Mouse (Mus musculus): ENCODE data around the gene Dnaaf5.

The Dnaaf5 gene

DNA sequence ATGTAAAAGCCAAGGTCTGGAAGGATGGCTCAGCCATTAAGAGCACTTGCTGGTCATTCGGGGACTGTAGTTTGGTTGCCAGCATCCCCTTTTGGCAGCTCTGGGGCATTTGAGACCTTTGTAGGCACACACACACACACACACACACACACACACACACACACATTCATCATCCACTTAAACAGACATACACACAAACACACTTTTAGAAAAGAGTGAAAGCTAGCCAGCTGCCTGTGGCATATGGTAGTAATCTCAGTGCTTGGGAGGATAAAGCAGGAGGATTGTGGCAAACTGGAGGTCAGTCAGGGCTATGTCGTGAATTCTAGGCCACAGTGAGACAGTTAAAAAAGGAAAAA, 49.6 kb downstream of the Dnaaf5 start:
- DNase-seq: no peak

DNA sequence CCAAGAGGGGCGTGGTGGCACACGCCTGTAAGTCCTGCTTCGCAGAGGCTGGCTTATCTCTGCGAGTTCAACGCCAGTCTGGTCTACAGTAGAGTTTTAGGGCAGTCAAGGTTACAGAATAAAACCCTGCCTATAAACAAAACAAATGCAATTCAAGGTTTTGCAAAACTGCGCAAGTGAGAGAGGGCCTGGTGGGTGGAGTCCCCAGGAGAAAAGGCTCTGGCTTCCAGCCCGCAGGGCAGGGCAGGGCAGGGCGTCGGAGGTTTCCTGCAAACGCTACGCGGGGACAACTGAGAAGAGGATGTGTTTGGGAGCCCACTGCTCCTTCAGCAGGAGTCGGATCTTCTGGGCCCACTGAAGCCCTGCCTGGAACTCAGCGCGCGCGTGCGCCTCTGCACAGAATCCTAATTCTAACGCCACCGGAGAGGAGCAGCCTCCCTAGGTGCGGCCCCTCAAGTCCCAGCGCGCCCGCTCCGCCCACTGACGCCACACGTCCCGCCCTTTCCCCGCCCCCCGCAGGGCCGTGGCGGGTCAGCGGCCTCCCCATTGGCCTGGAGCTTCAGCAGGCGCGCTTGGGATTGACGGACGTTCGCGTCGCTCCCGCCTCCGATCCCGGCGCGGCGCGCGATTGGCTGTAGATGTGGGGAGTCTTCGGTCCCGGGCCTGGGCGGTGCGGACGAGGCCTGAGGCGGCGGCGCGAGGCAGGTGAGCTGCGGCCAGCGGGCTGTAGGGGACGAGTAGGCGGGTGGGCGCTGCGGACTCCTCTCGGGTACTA, 50.2 kb downstream of the Dnaaf5 start, which contains the start of gene Sun1:
Gene Sun1 (plus strand): TSS at position 643 of the 775 bp plus-strand sequence.
- DNase-seq: peak; percentile 99

DNA sequence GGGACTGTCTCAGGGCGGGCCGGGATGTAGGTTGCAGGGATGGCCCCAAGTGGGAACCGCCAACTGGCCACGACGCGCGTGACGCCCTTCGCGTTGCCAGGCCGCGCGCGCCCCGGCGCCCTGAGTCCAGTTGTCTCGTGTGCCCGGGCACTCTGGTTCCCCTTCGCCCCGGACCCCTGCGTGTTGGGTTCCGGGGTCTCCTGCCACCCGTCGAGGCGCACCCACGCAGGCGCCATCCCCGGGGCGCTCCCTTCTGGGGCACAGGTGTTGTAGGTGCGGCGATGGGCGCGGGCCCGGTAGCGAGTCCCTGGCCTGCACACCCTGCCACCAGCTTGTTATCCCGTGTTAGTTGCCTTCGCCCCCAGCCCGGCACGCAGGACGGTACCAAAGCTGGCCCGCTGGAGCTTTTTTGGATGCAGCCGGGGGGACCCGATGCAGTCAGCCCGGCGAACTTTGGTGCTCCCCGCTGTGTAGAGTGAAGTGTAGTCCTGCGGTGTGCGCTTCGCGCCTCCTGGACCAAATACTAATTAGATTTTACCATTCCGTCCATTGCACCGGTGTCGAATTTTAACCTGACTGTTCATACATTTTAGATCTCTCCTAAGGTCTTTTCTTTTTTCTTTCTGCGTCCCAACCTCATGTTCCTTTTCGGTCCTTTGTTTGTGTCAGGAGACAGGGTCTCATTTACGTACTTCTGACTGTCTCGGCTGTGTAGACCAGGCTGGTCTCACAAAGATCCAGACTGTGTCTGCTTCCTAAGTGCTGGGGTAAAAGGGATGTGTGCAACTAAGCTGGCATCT, 50.9 kb downstream of the Dnaaf5 start:
- DNase-seq: no peak

DNA sequence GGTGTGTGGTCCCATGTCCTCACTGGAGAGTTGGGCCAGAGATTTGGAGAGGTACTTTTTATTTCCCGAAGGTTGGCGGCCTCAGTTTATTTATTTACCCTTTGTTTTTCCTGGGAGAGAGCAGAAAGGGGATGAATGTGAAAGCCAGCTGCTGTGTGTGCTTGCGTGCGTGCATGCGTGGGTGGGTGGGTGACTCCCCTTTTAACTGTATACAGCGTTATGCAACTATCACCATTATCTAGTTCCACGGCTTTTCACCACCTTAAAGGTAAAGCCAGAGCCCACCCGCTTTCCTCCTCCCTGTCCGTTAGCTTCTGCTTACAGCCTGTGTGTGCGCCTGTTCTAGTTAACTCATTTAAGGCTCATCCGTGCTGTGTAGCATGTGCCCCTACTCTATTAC, 52.1 kb downstream of the Dnaaf5 start:
- DNase-seq: no peak

DNA sequence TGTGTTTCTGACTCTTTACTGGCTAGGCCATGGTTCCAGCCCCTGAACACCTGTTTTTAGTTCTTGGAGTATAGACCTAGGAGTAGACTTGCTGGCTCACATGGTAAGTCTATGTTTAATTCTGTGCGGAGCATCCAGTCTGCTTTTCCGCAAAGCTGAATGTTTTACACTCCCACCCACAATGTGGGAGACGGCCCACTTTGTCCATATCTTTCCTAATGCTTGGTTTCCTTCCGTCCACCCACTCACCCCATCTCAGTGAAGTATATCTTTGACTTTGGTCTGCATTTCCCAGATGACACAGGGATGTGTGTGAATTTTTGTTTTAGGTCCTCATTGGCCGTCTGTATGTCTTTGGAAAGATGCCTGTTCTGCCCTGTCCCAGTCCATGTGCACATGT, 53.3 kb downstream of the Dnaaf5 start:
- no peak for DNase-seq

DNA sequence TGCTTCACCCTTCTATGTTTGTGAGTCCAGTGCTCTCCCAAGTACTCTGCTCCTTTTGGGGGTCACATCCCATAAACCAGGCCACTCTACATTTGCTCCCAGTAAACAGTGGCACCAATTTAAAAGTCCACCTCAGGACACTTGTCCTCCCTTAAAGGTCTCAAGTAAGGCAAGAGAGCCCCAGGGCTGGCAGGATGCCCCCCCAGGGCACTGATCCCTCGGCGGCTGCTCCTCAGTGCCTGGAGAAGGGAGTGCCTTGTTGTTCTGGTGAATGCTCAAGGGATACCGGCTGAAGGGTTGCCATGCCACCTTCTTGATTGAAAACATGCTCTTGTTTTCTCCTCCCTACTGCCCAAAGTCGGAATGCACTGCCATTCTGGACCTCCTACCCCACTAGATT, 56.1 kb downstream of the Dnaaf5 start:
- no peak for DNase-seq

DNA sequence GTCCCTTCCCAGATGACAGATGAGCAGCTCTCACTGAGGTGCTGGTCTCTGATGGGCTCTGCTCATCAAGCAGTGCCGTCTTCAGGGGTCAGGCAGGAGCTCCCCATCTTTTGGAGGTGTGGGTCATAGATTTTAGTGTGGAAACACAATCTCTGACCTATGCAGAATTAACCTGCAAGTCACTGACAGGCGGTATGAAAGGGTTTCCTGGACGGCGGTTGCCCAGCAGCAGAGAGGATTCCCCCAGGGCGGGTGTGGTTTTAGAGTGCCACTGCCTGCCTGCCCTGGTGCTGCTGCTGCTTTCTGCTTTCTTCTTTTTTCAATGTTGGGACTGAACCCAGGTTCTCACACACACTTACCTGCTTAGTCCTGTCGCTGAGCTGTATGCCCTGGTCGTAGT, 56.5 kb downstream of the Dnaaf5 start:
- peak; percentile 28 to 36 for DNase-seq

DNA sequence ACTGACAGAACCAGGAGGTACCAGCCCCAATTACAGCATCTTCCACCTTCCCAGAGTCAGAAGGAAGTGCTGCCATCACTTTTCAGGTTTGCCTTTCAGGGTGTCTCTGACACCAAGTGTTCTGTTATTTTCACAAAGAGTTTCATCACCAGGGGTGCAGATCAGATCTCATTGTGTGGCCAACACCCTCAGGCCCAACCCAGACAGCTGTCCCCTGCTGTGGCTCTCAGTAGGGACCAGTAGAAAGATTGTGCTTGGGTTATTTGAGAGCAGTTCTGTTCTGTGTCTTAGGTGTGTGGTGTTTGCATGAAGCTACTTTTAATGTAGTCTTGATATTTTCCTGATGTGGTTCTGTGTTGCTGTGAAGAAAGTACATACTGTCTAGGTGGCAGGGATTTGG, 58.2 kb downstream of the Dnaaf5 start:
- no peak for DNase-seq

DNA sequence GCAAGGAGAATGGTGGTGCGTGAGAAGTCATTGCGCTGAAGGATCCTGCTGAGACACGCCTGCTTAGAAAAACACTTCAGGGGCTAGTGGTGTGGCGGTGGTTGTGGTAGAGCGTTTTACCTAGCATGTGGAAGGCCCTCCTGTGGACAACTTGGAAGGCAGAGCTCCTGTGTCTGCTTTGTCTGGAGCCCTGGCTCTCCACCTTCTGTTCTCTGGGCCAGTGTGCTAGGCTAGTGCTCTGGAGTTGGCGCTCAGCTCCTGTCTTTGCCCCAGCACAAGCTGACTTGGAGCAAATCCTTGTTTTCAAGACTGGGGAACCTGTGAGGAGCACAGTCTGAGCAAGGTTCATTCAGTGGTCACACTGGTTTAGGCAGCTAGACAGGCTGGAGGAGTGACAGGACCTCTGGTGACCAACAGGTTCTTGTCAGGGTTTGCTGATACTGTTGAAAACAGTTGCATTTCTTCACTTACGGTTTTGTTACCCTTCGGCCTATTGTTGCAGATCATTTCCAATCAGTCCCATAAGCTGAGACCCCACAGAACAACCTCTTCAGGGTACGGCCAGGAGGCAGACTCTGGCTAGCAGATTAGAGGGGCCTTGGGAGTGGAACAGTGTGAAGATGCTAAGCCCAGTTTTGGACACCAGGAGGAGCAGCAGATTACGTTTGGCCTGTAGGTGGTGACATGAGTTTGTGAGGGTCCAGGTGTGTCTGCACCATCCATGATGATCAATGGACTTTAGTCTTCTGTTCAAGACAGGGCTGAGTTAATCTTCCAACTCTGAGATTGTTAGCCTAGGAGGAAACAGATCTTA, 59.1 kb downstream of the Dnaaf5 start:
- DNase-seq: no peak

DNA sequence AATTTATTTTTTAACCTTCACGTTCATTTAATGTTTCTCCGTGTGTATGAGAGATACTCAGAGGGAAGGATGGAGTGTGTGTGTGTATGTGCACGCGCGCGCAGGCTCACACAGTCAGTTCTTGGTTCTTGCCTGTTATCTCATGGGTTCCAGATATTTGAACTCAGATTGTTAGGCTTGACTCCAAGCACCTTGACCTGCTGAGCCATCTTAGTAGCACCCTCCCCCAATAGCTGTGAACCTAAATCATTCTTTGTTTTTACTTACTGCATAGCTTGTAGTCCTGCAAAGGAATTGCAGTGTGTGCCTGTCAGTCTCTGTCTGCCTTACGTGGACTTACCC, 59.6 kb downstream of the Dnaaf5 start:
- no peak for DNase-seq

DNA sequence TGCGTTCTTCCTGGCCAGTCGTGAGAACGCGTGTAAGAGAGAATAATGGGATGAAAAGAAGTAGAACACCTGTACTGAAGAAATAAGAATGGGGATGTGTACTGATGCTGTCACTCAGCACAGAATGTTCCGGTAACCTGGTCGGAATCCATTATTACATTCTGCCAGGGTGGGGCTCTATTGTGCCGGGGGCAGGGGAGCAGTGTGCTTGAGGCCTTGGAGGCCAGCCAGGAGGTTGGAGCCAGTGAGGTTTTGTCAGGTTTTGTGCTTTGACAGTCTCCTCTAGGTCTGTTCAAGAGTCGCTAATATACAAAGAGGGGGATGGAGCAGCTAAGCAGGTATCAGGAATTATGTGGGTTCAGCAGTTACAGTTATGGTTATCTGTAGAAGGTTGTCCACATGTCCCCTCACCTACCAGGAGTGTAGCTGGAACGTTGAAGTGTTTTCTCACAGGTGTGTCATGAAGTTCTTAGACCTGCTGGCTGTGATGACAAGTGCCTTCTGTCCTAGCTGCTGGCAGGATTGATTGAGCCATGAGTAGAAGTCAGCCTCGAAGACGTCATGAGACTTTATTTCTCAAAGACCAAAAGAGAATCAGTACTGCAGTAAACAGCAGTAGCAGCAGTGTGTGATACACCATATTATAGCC, 61.8 kb downstream of the Dnaaf5 start:
- no peak for DNase-seq

DNA sequence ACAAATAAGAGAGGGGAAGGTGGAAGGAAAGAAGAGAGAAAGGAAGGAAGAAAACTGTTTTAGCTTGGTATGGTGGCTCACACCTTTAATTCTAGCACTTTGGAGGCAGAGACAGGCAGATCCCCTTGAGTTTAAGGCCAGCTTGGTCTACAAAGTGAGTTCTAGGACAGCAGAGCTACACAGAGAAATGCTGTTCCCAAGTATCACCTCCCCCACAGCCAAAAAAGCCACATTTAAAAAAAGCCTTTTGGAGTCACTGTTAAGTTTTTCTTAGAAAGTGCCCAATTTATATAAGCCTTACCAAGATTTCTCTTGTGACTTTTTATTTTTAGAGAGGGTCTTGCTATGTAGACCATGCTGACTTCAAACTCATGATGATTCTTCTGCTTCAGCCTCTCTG, 64.3 kb downstream of the Dnaaf5 start:
- DNase-seq: no peak

DNA sequence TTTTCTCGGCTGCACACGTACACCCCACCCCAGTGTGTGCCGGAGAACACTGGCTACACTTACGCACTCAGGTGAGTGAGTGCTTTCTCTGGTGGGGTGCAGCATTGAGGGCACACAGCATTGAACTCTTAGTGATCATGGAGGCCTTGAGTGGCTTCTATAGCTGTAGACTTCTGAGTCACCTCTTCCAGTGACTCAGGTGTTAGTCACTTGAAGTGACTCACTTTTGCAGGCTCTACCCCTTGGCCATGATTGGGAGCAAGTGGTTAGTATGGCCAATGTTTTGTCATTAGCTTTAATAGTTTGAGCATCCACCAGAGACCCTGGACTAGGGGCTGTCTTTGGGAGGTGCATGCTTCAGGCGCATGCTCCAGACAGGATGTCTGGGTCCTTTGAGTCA, 65.2 kb downstream of the Dnaaf5 start:
- DNase-seq: no peak

DNA sequence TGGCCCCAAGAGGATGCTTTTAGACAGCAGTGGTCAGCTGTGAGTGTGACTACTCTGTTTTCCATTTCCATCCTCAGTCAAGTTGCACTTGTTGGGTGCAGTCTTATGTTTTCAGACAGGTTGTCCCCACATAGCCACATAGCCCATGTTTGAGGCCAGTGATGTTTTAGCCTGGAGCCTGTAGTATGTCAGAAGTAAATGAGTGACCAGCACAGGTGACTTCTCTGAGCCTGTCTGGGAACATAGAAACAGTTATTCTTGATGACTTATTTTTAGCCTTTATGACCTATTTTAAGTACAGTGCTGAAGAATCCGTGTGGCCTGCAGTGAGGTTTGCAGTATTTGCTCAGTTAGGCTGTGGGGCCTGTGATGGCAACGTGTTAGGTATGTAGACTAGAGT, 66.1 kb downstream of the Dnaaf5 start:
- DNase-seq: no peak

DNA sequence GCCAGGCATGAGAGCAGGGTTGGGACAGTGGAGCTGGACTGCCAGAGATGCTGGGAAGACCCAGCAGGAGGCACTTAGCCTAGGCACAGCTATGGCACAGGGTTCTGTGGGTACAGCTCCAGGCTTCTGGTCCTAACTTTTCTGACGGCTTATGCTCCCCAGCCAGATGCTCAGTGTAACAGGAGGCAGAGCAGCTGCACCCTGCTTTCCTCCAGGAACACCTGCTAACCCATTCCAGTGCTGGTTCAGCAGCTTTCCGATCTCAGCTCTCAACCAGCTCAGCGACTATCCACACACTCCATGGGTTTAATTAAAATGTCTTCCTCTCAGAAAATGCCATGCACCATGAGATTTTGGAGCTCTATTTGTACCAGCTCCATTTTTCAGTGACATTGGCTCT, 66.8 kb downstream of the Dnaaf5 start:
- DNase-seq: no peak

DNA sequence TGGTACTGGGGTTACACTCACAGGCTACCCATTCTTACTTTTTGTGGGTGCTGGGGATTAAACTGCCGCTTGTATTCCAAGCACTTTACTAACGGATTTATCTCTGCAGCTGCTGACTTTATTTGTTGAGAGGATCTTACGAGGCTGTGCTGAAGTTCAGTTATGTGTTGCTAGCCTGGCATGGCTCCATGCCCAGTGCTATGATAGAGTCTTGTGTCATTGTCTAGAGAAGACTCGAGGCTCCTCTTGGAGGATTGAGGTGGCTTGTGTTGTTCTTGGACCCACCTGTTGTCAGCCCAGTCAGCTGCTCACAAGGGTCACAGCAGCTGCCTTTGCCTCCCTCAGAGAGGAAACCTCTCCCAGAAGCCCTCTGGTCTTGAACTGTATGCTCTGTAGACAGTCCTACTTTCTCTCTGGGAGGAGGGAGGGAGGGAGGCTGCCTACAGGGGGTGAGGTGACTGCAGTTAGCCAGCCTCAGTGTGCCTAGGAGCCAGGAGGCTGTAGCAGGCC, 70.0 kb downstream of the Dnaaf5 start:
- DNase-seq: no peak

DNA sequence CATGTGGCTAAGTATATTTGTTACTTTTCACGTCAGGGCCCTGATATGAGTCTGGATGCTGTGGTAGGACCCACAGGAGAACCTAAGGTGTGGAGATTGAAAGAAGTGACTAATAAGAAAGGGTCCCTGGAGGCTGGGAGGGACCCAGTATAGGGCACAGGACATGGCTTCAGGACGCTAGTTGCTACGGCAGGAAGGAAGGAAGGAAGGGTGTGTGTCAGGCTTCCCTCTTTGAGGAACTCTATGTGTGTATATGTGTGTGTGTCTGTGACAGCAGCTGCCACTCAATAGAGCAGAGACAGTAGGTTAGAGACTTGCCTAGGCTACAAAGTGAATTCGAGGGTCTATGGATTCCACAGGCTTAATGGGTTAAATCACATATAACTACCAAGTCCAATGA, 70.6 kb downstream of the Dnaaf5 start:
- peak in 1 of 2 experiments; percentile 5 for DNase-seq

DNA sequence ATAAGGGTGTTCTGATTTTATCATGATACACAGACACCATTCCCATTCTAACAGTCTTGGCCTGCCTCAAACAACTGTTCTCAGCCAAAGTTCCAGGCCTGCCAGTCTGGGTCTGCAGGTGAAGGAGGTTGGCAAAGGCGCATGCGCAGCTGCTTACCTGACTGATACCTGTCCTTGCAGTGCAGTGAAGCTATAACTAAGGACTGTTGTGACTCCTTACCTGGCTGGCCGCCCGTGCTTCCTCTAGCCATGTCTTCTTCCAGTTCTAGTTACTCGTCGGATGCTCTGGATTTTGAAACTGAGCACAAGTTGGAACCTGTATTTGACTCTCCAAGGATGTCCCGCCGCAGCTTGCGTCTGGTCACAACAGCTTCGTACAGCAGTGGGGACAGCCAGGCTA, 73.3 kb downstream of the Dnaaf5 start:
- DNase-seq: no peak

DNA sequence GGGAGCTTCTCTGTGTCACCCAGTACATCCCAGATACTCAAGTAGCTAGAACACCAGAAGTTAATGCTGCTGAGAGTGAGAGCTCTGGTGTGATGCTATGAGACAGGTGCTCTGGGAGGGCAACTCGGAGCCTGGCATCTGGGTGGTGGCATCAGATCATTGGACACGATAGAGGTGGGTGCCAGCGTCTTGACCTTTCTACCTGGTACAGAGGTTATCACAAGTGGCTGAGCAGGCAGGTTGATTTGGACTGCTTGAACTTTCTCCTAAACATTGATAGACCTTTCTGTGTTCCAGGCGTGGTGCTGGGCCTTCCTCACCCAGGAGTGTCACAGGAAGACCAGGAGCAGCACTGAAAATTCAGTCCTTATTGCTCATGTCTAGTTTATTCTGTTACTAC, 77.2 kb downstream of the Dnaaf5 start:
- no peak for DNase-seq

DNA sequence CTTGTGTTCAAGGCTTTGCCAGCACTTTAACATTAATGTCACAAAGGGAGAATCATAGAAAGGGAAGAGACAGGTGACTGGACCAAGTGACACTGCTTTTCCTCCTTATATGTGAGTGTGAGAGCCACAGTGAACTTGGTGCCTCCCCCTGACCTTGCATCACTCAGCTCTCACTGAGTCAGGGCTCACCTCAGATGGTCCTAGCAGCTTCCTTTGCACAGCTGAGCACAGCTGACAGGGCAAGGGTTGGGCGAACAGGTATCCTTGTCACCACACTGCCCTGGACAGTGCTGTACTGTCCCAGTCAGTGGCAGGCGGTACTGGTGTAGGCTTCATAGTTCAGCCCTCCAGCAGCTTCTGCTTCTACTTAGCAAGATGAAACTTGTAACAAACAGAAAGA, 77.6 kb downstream of the Dnaaf5 start:
- no peak for DNase-seq

DNA sequence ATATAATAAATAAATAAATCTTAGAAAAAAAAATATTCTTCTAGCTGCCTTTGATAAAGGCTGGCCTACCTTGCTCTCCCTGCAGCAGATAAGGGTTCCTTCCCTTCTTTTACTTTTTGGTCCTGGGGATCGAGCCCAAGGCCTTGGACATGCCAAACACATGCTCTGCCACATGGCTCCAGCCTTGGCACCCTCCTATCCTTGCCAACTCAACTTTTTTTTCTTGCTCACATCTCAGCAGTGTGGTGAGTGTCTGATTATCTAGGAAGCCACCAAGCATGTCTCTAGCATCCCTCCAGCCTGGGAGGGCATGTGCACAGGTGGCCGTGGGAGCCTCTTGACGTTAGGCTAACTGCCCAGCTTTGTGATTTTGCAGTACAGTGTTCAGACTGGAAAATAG, 78.3 kb downstream of the Dnaaf5 start:
- no peak for DNase-seq

DNA sequence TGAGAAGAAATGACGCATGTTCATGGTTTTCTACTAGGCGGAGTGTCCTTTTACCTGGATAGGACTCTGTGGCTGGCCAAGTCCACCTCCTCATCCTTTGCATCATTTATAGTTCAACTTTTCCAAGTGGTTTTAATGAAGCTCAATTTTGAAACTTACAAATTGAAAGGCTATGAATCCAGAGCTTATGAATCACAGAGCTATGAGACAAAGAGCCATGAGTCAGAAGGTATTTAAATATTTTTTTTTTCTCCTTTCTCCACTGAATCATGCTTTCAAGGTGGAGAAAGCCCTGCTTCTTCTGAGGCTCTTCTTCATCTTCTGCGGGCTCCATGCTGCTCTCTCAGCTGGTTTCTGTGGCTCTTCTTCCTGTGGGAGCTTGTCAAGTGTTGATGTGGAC, 79.7 kb downstream of the Dnaaf5 start:
- no peak for DNase-seq

DNA sequence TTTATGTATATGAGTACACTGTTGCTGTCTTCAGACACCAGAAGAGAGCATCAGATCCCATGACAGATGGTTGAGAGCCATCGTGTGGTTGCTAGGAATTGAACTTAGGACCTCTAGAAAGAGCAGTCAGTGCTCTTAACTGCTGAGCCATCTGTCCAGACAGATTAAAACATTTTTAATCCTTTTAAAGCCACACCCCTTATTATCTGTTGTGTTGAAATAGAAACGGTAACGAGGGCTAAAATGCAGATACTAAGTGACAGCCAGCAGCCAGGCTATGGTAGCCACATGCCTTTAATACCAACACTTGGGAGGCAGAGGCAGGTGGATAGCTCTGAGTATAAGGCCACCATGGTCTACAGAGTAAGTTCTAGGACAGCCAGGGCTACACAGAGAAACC, 82.1 kb downstream of the Dnaaf5 start:
- no peak for DNase-seq

Data from B cell, adult 2 months (primary cell).